Mouse (Mus musculus): ENCODE results near the gene Gm2956.
"Not testable (repeated sequence)": the region's sequence is repeated elsewhere in the genome, so short reads cannot be mapped to it uniquely, and the experiment has no call there.

GRCm38 (mm10) chr14:3332087-3332677 lies at the start of gene Gm2956:
- TF ChIP-seq CTCF, EP300 (IDR thresholded peaks at IDR 0.05; ENCODE audit: low read depth): not testable (repeated sequence)

All from liver, embryonic 14.5 days (tissue).